Mouse (Mus musculus) kidney, adult 8-10 months (tissue): ENCODE data around the gene Gdpd3.
"Not testable (repeated sequence)": the region's sequence is repeated elsewhere in the genome, so short reads cannot be mapped to it uniquely, and the experiment has no call there.

Source experiments
- DNase-seq, 2 experiments: peaks; one replicate each; pipeline ENCODE4 v3.0.0; 2022

Gene Gdpd3

GRCm38 (mm10) chr7:126760956-126761355, 5.2 kb upstream of the Gdpd3 start:
- no peak for DNase-seq

GRCm38 (mm10) chr7:126761529-126762067, 4.5 kb upstream of the Gdpd3 start:
- no peak for DNase-seq

GRCm38 (mm10) chr7:126762471-126763008, 3.6 kb upstream of the Gdpd3 start:
- no peak for DNase-seq

- no peak for DNase-seq
Measured at GRCm38 (mm10) chr7:126765540-126765939, 594 bp upstream of the Gdpd3 start.

- DNase-seq = no peak
Measured at GRCm38 (mm10) chr7:126767001-126767400, 867 bp downstream of the Gdpd3 start.

GRCm38 (mm10) chr7:126770784-126771183, 4.7 kb downstream of the Gdpd3 start:
- no peak for DNase-seq

- DNase-seq = no peak
Measured at GRCm38 (mm10) chr7:126773351-126773750, 7.2 kb downstream of the Gdpd3 start.

GRCm38 (mm10) chr7:126774463-126774862, 8.3 kb downstream of the Gdpd3 start:
- no peak for DNase-seq

- no peak for DNase-seq
Measured at GRCm38 (mm10) chr7:126775185-126775977, 9.2 kb downstream of the Gdpd3 start.

- no peak for DNase-seq
Measured at GRCm38 (mm10) chr7:126775978-126776234, 9.8 kb downstream of the Gdpd3 start.

- DNase-seq = peak; percentile 95 to 97
Measured at GRCm38 (mm10) chr7:126776598-126777057, 10.5 kb downstream of the Gdpd3 start, which contains the start of gene Ypel3. Gene Ypel3, plus strand, starts transcription at chr7:126776955.

- peak in 1 of 2 experiments; percentile 44 for DNase-seq
Measured at GRCm38 (mm10) chr7:126777476-126777875, 11.3 kb downstream of the Gdpd3 start.

- DNase-seq = no peak
Measured at GRCm38 (mm10) chr7:126778147-126778546, 12.0 kb downstream of the Gdpd3 start.

GRCm38 (mm10) chr7:126779101-126779500, 13.0 kb downstream of the Gdpd3 start:
- DNase-seq = not testable (repeated sequence)

- peak; percentile 80 to 87 for DNase-seq
Measured at GRCm38 (mm10) chr7:126779983-126780970, 14.1 kb downstream of the Gdpd3 start.

- no peak for DNase-seq
Measured at GRCm38 (mm10) chr7:126780971-126781635, 15.0 kb downstream of the Gdpd3 start, which contains the start of gene Tbx6. Gene Tbx6, plus strand, starts transcription at chr7:126781483.

- no peak for DNase-seq
Measured at GRCm38 (mm10) chr7:126781661-126782370, 15.7 kb downstream of the Gdpd3 start.

- DNase-seq = no peak
Measured at GRCm38 (mm10) chr7:126782693-126783092, 16.6 kb downstream of the Gdpd3 start.

GRCm38 (mm10) chr7:126784469-126784868, 18.3 kb downstream of the Gdpd3 start:
- DNase-seq = no peak

GRCm38 (mm10) chr7:126785056-126785455, 18.9 kb downstream of the Gdpd3 start:
- DNase-seq = no peak

- no peak for DNase-seq
Measured at GRCm38 (mm10) chr7:126786142-126786541, 20.0 kb downstream of the Gdpd3 start.

- DNase-seq = no peak
Measured at GRCm38 (mm10) chr7:126789141-126789540, 23.0 kb downstream of the Gdpd3 start.
